Mouse (Mus musculus) left cerebral cortex, adult 2 months (tissue): ENCODE measurements around the gene Spata22. TPM values are rescaled to one million over a fixed set of nuclear protein-coding genes. Genes with fewer than 3 reads are reported as not detected.

Experiments
- DNase-seq, 2 experiments: peaks; one replicate each; pipeline ENCODE4 v3.0.0; 2021 to 2022; ENCODE audit warnings: low spot score in 2 of 2, mixed read lengths in 1 of 2; ENCODE audit errors: extremely low spot score in 1 of 2
- H3K27ac ChIP-seq: fragments of 200-600 bp; 2 replicates; pipeline ENCODE4 v1.8.1; 2022
- H3K4me3 ChIP-seq: fragments of 200-600 bp; 2 replicates; pipeline ENCODE4 v1.8.1; 2022
- CTCF ChIP-seq: fragments of 200-600 bp; IDR thresholded peaks from 2 replicates; pipeline ENCODE4 v1.8.1; 2022; ENCODE audit warnings: antibody characterized with exemption, mild to moderate bottlenecking, moderate library complexity
- intact Hi-C: fragments of 180-260 bp; cut with DNase I; formaldehyde crosslinking; loops from one replicate; pipeline ENCODE4 v1.15.1; 2025
- total RNA-seq, 2 experiments: library from RNA; stranded (reverse); gene quantifications; 2 replicates each; pipeline ENCODE4 v1.2.3; 2021

Gene Spata22
- total RNA-seq, 2 experiments from 2014 or later = not detected

- H3K27ac ChIP-seq = peak overlapping the region; percentile 10; the same call in 1 of the 2 replicates
- intact Hi-C loops = no loop called here
- DNase-seq = no peak
- TF ChIP-seq CTCF = no peak
- H3K4me3 ChIP-seq = no peak overlapping the region; the same call in 1 of the 2 replicates
These were observed 3.1 kb upstream of the Spata22 start for GRCm38 (mm10) chr11:73326485-73326886.

GRCm38 (mm10) chr11:73327361-73327760, 2.2 kb upstream of the Spata22 start:
- TF ChIP-seq CTCF = no peak
- no peak for DNase-seq
- Histone ChIP-seq H3K4me3 (no peak overlapping the region), H3K27ac (no peak overlapping the region)
- intact Hi-C loops = no loop called here

- TF ChIP-seq CTCF = no peak
- Histone ChIP-seq H3K4me3 (no peak overlapping the region), H3K27ac (no peak overlapping the region)
- DNase-seq = no peak
- intact Hi-C loops = no loop called here
These were observed 3.8 kb downstream of the Spata22 start for GRCm38 (mm10) chr11:73333357-73333756.

- DNase-seq = no peak
- TF ChIP-seq CTCF = no peak
- intact Hi-C loops = no loop called here
- Histone ChIP-seq H3K4me3 (no peak overlapping the region), H3K27ac (no peak overlapping the region)
These were observed 7.4 kb downstream of the Spata22 start for GRCm38 (mm10) chr11:73336919-73337318.

GRCm38 (mm10) chr11:73350483-73350882, 20.9 kb downstream of the Spata22 start, which contains the start of gene Olfr20:
Gene Olfr20, plus strand, starts transcription at chr11:73350783.
- TF ChIP-seq CTCF = no peak
- intact Hi-C loops = no loop called here
- no peak for DNase-seq
- Histone ChIP-seq H3K4me3 (no peak within 1 kb of the TSS), H3K27ac (no peak within 1 kb of the TSS)

GRCm38 (mm10) chr11:73370946-73371345, 41.4 kb downstream of the Spata22 start, which contains the start of gene Olfr376:
Gene Olfr376, plus strand, starts transcription at chr11:73371246.
- no peak for TF ChIP-seq CTCF
- H3K4me3 ChIP-seq = no peak within 1 kb of the TSS
- no peak within 1 kb of the TSS for H3K27ac ChIP-seq
- DNase-seq = no peak
- intact Hi-C loops = no loop called here

GRCm38 (mm10) chr11:73395374-73395773, 65.8 kb downstream of the Spata22 start:
- intact Hi-C loops = no loop called here
- H3K27ac ChIP-seq = no peak overlapping the region
- no peak for DNase-seq
- H3K4me3 ChIP-seq = no peak overlapping the region
- no peak for TF ChIP-seq CTCF

Other genes starting within 250 kb of the Spata22 start
- gene Itgae, start 239.2 kb upstream of the Spata22 start, total RNA-seq = not detected
- under 1 TPM in 1 of 2 experiments, not detected in 1; 0.19 TPM for gene Haspin, start 191.4 kb upstream of the Spata22 start, total RNA-seq
- gene P2rx5, start 169.3 kb upstream of the Spata22 start, total RNA-seq = 1 to 10 TPM in 1 of 2 experiments, under 1 TPM in 1; 0.70 to 1.1 TPM
- 10 to 100 TPM; 54.6 to 55.2 TPM for gene Emc6, start 152.7 kb upstream of the Spata22 start, total RNA-seq
- 1 to 10 TPM; 9.4 to 9.6 TPM for gene Tax1bp3, start 152.7 kb upstream of the Spata22 start, total RNA-seq
- 10 to 100 TPM; 19.3 to 20.2 TPM for gene Ctns, start 130.7 kb upstream of the Spata22 start, total RNA-seq
- gene Shpk, start 130.3 kb upstream of the Spata22 start, total RNA-seq = 1 to 10 TPM; 2.7 to 2.9 TPM
- under 1 TPM in 1 of 2 experiments, not detected in 1; 0.27 TPM for gene Trpv1, start 95.4 kb upstream of the Spata22 start, total RNA-seq
- gene Trpv3, start 62.4 kb upstream of the Spata22 start, total RNA-seq = under 1 TPM; 0.26 to 0.50 TPM
- gene Aspa, start 145 bp upstream of the Spata22 start, total RNA-seq = 10 to 100 TPM in 1 of 2 experiments, 1 to 10 TPM in 1; 8.9 to 10.4 TPM
- gene Gm49340, start within 50 bp of the Spata22 start, total RNA-seq = not detected
- not detected for gene Olfr20, start 21.0 kb downstream of the Spata22 start, total RNA-seq
- not detected for gene Olfr376, start 41.5 kb downstream of the Spata22 start, total RNA-seq
- not detected for gene Olfr1, start 69.9 kb downstream of the Spata22 start, total RNA-seq
- not detected for gene Olfr378, start 98.7 kb downstream of the Spata22 start, total RNA-seq
- not detected for gene Olfr380, start 127.8 kb downstream of the Spata22 start, total RNA-seq
- gene Olfr381, start 161.9 kb downstream of the Spata22 start, total RNA-seq = not detected
- not detected for gene Olfr382, start 187.5 kb downstream of the Spata22 start, total RNA-seq